Mouse (Mus musculus) testis, postnatal 14 days (tissue): ENCODE measurements around the gene Pygo1.

Experiments used
- DNase-seq: peaks from one replicate; pipeline ENCODE4 v3.0.0; 2021; ENCODE audit warnings: low spot score

Pygo1 gene

GRCm38 (mm10) chr9:72936301-72936700 is 10.9 kb downstream of the Pygo1 start:
- no peak for DNase-seq

DNA sequence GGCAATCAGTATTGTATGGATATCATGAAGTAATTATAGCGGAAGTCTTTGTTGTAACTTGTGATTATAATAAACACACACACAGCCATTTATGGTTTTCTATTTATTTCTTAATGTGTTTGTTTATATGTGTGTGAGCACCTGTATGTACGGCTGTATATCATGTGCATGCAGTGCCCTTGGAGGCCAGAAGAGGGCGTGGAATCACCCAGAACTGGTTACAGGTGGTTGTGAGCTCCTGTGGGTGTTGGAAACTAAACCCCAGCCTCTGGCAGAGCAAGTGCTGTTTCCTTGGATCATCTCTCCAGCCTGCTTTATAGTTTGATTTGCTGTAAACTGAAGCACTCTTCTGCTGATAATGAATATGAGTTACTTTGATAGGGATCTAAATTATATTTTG is 18.0 kb downstream of the Pygo1 start:
- DNase-seq, result no peak

GRCm38 (mm10) chr9:72944286-72944685 is 18.8 kb downstream of the Pygo1 start:
- no peak for DNase-seq

DNA sequence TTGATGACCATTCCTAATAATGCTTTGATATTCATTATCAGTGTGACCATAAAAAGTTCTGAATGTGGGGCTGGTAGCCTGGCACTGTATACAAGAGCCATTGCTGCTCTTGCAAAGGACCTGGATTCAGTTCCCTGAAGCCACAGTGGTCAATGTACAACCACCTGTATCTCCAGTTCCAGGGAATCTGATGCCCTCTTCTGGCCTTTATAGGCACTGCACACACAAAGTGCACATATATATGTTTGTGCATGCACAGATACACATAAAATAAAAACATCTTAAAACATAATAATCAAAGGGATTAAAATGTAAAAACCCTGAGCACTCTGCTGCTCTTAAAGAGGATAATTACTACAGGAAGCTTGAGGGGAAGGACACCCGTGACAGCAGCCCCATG is 21.6 kb downstream of the Pygo1 start:
- no peak for DNase-seq

DNA sequence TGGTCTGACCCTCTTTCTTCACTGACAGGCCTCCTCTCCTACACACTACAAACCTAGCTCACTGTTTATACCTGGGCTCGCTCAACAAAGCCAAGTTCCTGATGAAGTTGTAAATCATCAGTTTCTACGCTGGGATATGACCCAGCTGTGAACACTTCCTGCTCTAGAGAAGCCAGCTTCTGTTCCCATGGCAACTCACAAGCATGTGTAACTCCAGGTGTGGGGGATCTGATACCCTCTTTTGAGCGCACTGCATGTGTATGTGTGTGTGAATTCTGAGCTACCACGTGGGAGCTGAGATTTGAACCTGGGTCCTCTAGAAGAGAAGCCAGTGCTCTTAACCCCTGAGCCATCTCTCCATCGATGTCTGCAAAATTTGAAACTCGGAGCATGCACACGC is 24.1 kb downstream of the Pygo1 start:
- no peak for DNase-seq

DNA sequence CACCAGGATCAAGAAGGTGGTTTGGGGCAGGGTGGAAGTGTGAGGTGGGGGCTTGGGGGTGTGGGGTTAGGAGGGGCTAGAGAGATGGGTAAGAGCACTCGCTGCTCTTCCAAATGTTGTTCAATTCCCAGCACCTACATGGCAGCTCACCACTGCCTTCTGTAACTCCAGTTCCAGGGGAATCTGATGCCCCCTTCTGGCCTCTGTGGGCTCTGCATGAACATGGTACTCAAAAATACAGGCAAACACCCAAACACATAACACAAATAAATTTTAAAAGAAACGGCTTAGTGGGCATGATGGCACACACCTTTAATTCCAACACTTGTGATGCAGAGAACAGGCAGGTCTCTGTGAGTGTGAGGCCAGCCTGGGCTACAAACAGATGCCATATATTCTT is 29.3 kb downstream of the Pygo1 start:
- no peak for DNase-seq

GRCm38 (mm10) chr9:72955546-72955945 is 30.1 kb downstream of the Pygo1 start:
- DNase-seq, result no peak

DNA sequence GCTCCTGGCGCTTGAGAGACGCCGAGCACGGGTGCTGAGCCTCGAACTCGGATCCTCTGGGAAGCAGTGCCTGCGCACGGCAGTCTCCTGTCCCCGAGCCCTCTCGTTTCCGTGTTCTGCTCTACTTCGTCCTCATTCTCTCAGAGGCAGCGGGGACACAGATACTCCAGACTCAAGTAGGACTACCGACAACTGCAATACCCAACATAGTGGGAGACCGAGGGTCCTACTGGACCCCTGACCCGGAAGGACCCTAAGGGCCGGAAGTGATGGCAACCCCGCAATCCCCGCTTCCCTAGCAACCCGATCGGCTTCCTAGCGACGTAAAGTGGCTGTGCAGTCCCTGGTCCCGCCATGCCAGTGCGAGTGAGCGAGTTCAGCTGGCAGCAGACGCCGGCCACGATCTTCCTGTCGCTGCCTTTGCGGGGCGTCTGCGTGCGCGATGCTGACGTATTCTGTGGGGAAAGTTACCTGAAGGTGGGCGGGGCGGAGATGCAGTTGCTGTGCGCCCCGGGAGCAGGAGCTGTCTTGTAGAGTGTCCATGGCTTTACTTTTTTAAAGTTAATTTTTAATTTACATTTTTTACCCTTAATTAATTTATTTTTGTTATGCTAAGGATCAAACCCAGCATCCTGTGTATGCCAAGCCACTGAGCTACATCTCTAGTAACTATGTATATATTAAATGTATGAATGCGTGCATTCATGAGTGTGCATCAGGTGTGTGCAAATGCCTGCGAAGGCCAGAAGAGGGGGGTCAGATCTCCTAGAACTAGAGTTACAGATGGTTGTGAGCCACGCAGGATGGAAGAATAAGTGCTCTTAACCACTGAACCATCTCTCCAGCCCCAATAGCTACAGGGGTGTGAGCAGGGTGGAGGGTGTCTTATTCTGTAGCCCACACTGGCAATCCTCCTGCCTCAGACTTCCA is 33.3 kb downstream of the Pygo1 start, which contains the start of the genes Dyx1c1 and Gm44503:
Gene Dyx1c1 (plus strand): TSS at position 265 of the 930 bp plus-strand sequence.
Gene Gm44503 (plus strand): TSS at position 332 of the 930 bp plus-strand sequence.
- peak; percentile 82 for DNase-seq

DNA sequence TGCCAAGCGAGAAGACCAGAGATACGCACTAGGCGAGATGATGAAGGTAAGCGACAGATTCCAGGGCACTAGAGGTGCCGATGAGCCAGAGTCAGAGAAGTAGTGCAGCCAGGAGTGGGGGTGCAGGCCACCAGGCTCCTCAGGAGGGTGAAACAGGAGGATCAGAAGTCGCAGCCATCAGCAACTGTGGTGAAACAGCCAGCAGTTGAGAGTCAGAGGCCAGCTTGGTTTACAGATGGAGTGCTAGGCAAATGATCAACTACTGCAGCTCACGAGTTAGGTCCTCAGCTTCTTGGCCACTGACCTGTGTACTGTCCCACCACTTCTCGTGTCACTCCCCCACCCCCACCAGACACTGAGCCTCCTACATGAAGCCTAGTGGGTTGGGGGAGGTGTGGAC is 35.9 kb downstream of the Pygo1 start:
- no peak for DNase-seq

GRCm38 (mm10) chr9:72961959-72962358 is 36.5 kb downstream of the Pygo1 start:
- DNase-seq, result no peak

DNA sequence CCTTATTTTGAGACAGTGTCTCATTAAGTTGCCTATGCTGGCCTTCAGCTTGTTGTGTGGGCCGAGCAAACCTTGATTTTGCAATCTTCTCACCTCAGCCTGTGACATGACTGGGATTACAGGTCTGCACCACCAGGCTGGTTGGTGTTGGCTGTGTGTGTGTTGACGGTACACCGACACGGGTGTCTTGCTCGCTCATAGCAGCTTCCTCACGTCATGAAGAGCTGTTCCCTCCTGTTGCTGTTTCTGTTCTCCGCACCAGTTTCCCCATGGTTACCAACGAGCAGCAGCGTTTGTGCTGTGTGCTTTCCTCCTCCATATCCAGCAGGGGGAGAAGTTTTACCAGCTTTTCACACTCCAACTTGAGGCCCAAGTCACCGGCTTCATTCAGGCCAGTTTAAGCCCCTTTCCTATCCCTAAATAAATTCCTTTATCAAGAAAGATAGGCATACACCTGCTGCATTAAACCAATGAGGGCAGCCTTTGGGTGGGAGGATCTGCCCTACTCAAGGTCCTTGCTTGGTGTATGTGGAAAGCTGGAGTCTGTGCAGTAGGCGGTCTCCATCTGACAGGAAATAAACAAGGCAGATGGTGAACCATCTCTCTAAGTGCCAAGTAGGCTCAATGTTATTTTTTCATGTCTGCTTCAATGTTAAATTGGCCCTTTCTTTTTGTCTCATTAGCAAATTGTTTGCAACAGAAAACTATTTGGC is 43.1 kb downstream of the Pygo1 start:
- DNase-seq, result no peak

DNA sequence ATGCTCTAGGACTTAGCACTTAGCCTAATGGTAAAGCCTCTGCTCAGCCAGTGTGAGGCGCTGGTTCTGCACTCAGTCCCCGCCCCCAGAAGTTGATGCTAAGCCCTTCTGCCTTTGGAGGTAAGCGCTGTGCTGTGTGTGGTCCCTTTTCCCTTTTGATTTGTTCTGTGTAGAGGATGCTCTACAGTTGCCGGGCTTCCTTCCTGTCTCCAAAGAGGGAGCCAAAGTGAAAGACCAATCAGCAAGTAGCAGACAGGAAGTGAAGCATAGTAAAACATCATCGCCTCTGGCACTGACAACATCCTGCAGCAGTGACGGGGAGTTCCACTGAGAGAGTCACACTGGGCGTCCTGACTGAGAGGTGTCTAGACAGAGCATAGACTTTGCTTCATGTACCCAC is 44.4 kb downstream of the Pygo1 start:
- DNase-seq, result no peak

- DNase-seq, result no peak
Measured at GRCm38 (mm10) chr9:72972435-72972834, 47.0 kb downstream of the Pygo1 start.

- no peak for DNase-seq
Measured at GRCm38 (mm10) chr9:72972984-72973383, 47.5 kb downstream of the Pygo1 start.

DNA sequence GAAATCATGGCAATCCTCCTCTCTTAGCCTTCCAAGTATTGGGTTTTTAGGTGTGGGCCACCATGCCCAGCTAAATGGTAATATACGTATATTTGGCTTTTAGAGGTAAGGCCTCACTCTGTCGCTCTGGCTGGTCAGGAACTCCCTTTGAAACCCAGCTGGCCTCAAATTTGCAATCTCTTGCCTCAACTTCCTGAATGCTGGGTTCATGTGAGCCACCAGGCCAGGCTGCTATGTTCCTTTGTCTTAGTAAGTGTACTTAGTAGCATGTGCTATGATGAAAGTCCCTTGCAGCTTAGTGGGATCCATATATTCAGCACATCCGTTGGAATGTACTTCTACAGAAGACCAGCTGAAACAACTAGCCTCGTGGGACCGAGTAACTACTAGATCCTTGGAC is 49.3 kb downstream of the Pygo1 start:
- DNase-seq, result no peak

DNA sequence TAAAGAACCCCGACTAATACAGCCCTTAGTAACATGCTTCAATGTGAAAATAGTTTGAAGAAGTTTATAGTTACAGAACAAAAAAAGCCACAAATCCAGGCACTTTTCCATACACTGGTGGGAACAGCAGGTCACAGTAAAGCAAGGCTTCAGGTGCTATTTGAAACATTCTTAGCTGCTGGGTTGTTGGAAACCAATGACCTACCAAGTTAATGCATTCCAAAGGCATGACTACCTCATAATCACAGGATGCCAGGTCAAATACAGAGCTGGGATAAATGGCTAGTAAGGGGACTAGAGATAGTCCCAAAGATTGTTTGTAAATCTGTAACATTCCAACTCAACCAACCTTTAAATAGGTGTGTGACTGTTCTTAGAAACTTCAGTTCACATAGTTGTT is 49.8 kb downstream of the Pygo1 start:
- DNase-seq, result no peak

DNA sequence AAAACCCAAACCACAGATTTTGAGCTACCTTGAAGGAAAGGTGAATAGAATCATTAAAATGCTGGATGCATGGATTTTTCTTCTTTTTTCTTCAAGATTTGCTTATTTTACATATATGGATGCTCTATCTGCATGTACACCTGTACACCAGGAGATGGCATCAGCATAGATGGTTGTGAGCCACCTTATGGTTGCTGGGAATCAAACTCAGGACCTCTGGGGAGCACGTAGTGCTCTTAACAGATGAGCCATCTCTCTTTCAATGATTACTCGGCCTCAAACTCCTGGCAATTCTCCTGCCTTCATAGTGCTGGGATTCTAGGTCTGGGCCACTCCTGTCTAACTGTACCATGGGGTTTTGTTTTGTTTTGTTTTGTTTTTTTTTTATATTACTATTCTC is 57.6 kb downstream of the Pygo1 start:
- DNase-seq, result no peak

- peak; percentile 98 for DNase-seq
Measured at GRCm38 (mm10) chr9:72985250-72986220, 60.1 kb downstream of the Pygo1 start, which contains the start of the genes Ccpg1os and Ccpg1. TSS of gene Ccpg1os (minus strand) at chr9:72985382. TSS of gene Ccpg1 (plus strand) at chr9:72985429.

DNA sequence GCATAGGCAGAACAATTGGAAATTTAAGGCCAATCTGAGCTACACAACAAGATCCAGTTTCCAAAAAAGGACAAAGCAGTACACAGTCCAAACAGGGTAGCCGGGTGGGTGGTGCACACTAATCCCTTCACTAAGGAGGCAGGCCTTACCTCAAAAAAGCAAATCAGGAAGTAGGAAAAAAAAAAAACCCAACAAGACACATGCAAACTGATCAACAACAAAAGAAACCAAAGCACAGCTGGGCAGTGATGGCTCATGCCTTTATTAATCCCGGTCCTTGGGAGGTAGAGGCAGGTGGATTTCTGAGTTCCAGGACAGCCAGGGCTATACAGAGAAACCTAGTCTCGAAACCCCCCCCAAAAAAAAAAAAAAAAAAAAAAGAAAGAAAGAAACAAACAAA is 62.3 kb downstream of the Pygo1 start:
- DNase-seq, result no peak

GRCm38 (mm10) chr9:72988706-72989105 is 63.3 kb downstream of the Pygo1 start:
- DNase-seq, result no peak

- no peak for DNase-seq
Measured at GRCm38 (mm10) chr9:72991420-72991819, 66.0 kb downstream of the Pygo1 start.

GRCm38 (mm10) chr9:72992576-72992975 is 67.1 kb downstream of the Pygo1 start:
- DNase-seq, result no peak
